Mouse (Mus musculus) heart, postnatal 0 days (tissue): Measurements from ENCODE around the gene Mbd3. TPM values are rescaled to one million over a fixed set of nuclear protein-coding genes. Genes with fewer than 3 reads are reported as not detected.

Experiments
- ATAC-seq: fragments of 200-750 bp; cut with Nextera tagmentation; 2 replicates; pipeline ENCODE4 v1.8.0; 2017; ENCODE audit warnings: low read depth, moderate number of reproducible peaks, moderate library complexity; ENCODE audit not compliant: insufficient read depth
- DNase-seq: peaks from one replicate; pipeline ENCODE4 v3.0.0-alpha.2; 2016; ENCODE audit warnings: low spot score
- H3K27ac ChIP-seq: fragments of 300-500 bp; sonication (generic); 2 replicates; pipeline ENCODE4 v1.5.1; 2014; ENCODE audit warnings: low read depth, mild to moderate bottlenecking
- H3K27me3 ChIP-seq: fragments of 300-500 bp; sonication (generic); 2 replicates; pipeline ENCODE4 v1.6.1; 2014; ENCODE audit warnings: low read length, mixed read lengths; ENCODE audit not compliant: control insufficient read depth, insufficient read depth
- H3K36me3 ChIP-seq: fragments of 300-500 bp; sonication (generic); replicated peaks from 2 replicates; pipeline ENCODE4 v1.6.1; 2014; ENCODE audit warnings: low read length, mixed read lengths; ENCODE audit not compliant: control insufficient read depth, insufficient read depth
- H3K4me1 ChIP-seq: fragments of 300-500 bp; sonication (generic); 2 replicates; pipeline ENCODE4 v1.6.1; 2014; ENCODE audit warnings: antibody characterized with exemption; ENCODE audit not compliant: control insufficient read depth, insufficient read depth
- H3K4me2 ChIP-seq: fragments of 300-500 bp; sonication (generic); 2 replicates; pipeline ENCODE4 v1.6.1; 2014; ENCODE audit warnings: low read depth, mild to moderate bottlenecking, low read length, moderate library complexity
- H3K4me3 ChIP-seq: fragments of 300-500 bp; sonication (generic); 2 replicates; pipeline ENCODE4 v1.5.1; 2014; ENCODE audit warnings: low read depth, low read length
- H3K9ac ChIP-seq: fragments of 300-500 bp; sonication (generic); replicated peaks from 2 replicates; pipeline ENCODE4 v1.6.1; 2014; ENCODE audit warnings: low read depth, low read length, mixed read lengths
- H3K9me3 ChIP-seq: fragments of 300-500 bp; sonication (generic); replicated peaks from 2 replicates; pipeline ENCODE4 v1.6.1; 2016; ENCODE audit warnings: low read length; ENCODE audit not compliant: control insufficient read depth
- CTCF ChIP-seq: IDR thresholded peaks from 2 replicates; pipeline ENCODE4 v1.5.1; 2016; ENCODE audit warnings: antibody characterized with exemption, control low read depth, low read depth
- EP300 ChIP-seq: IDR thresholded peaks from 2 replicates; pipeline ENCODE4 v1.6.1; 2016; ENCODE audit warnings: antibody characterized with exemption, low read depth
- WGBS: fragments of 180-500 bp; shearing (Covaris S2); extraction: QIAGEN DNeasy Blood & Tissue Kit; methylation state at CpG from one replicate; pipeline ENCODE4 v1.1.7; 2014; 5-methylcytosine and 5-hydroxymethylcytosine counted together
- polyA plus RNA-seq: library from polyadenylated mRNA; unstranded; fragments of >200 nt; fragmentation: Nextera tagmentation; extraction: Ambion mirVana; gene quantifications from 2 replicates; pipeline ENCODE4 v1.2.1, GENCODE M21; 2015
- total RNA-seq: library from RNA; depleted of rRNA; stranded (reverse); fragments of >200 nt; gene quantifications from 2 replicates; pipeline ENCODE4 v1.2.3, GENCODE M21; 2014; ENCODE audit warnings: low replicate concordance

Gene Mbd3
- total and polyA plus RNA-seq, 2 experiments from 2014 or later: 35.3 to 75.6 TPM

DNA sequence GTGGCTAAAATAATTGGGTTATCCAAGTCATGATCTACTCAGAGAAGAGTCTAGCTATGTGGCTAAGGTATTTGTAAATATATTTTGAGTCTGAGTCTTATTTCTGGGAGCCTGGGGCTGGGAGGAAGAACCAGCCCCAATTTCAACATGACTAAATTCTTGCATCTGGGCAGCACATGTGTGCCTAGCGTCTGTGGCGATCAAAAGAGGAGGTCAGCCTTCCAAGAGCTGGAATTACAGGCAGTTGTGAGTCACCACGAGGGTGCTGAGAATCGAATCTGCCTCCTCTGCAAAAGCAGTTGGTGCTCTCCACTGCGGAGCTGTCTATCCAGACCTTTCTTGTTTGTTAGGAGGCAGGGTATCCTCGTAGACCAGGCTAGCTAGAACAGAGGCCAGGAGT is 33.6 kb downstream of the Mbd3 start:
- H3K4me2 ChIP-seq: no peak overlapping the region
- TF ChIP-seq EP300 (no peak), CTCF (no peak)
- no peaks in the 10 kb centered on the region for H3K4me1 ChIP-seq
- ATAC-seq (no peak), DNase-seq (no peak)
- H3K27ac ChIP-seq: no peak overlapping the region
- WGBS: 64% methylated on average over 6 of the region's 6 CpGs
- H3K36me3 ChIP-seq: no peaks in the 10 kb centered on the region
- H3K27me3 ChIP-seq: peaks cover 24% of the 10 kb centered on the region
- no peak overlapping the region for H3K4me3 ChIP-seq
- no peak overlapping the region for H3K9ac ChIP-seq
- no peaks in the 10 kb centered on the region for H3K9me3 ChIP-seq

DNA sequence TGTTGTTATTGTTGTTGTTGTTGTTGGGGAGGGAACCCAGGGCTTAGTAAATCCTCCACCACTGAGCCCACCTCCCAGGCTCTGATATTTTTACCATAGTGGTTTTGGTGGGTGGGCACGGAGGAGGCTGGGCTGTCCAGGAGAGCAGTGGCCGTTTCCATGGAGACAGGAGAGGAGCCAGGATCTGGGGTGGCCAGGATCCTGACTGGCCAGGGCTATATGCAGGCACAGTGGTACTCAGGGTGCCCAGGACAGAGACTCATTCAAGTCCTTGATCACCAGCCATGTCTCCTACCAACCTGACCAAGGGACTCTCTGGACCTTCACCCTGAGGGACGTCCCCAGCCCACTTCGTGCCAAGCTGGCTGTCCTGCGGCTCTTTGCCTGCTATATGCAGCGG is 35.6 kb downstream of the Mbd3 start:
- no peak overlapping the region for H3K27ac ChIP-seq
- H3K36me3 ChIP-seq: no peaks in the 10 kb centered on the region
- TF ChIP-seq EP300 (no peak), CTCF (no peak)
- 33% methylated on average over 6 of the region's 6 CpGs for WGBS
- no peak overlapping the region for H3K4me2 ChIP-seq
- H3K4me1 ChIP-seq: no peaks in the 10 kb centered on the region
- H3K9ac ChIP-seq: no peak overlapping the region
- no peak for DNase-seq
- no peaks in the 10 kb centered on the region for H3K9me3 ChIP-seq
- H3K27me3 ChIP-seq: peaks cover 40% of the 10 kb centered on the region
- H3K4me3 ChIP-seq: no peak overlapping the region
- no peak for ATAC-seq

DNA sequence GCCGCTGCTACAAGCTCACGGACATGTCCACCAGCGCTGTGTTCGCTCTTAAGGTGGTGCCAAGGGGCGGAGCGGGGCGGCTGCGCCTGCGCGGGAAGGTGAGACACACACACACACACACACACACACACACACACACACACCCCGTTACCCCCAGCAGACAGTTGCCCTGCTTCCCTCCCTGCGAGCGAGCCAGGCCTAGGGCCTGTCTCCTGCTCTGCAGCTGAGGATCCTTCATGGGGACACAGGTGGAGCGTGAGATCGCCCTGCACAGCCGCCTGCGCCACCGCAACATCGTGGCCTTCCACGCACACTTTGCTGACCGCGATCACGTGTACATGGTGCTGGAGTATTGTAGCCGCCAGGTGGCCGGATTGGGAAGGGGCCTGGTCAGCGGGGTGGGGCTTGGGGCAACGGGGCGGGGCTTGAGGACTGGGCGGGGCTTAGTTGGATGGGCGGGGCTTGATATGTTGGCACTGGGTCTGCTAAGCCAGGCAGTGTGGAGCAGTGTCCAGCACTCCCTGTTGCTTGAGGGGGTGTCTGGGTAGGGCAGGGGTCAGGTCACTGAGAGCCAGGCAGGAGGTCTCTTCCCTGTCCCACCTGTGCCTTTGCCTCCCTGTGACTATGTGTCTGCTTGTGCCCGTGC is 41.2 kb downstream of the Mbd3 start:
- 6% methylated on average over 27 of the region's 31 CpGs for WGBS
- DNase-seq (no peak), ATAC-seq (peak; percentile 31; the same call in 1 of the 2 replicates)
- Histone ChIP-seq H3K9me3 (no peaks in the 10 kb centered on the region), H3K4me2 (peak overlapping the region; percentile 28), H3K4me1 (no peaks in the 10 kb centered on the region), H3K27ac (no peak overlapping the region), H3K27me3 (peaks cover 70% of the 10 kb centered on the region), H3K36me3 (no peaks in the 10 kb centered on the region), H3K4me3 (no peak overlapping the region), H3K9ac (no peak overlapping the region)
- TF ChIP-seq CTCF (0 out of 2 replicates have a peak, but pooled peaks have one; percentile 4), EP300 (no peak)

DNA sequence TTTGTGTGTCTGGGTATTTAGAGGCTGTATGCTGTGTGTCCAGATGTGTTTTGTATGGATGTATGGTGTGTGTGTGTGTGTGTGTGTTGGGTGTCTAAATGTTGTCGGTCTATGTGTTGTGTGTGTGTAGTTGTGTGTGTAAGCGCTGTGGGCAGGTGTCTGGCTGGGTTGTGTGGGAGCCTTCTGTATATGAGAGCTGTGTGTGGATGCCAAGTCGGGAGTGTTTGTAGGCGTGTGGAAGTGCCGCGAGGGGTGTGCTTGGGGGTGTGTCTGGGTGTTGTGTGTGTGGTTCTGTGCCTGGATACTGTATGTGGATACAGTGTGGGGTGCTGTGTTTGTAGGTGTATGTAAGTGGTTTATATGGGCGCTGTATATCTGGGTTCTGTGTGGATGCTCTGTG is 42.0 kb downstream of the Mbd3 start:
- ATAC-seq (no peak), DNase-seq (no peak)
- Histone ChIP-seq H3K27ac (no peak overlapping the region), H3K36me3 (no peaks in the 10 kb centered on the region), H3K9me3 (no peaks in the 10 kb centered on the region), H3K4me1 (no peaks in the 10 kb centered on the region), H3K4me3 (no peak overlapping the region), H3K27me3 (peaks cover 73% of the 10 kb centered on the region), H3K9ac (no peak overlapping the region), H3K4me2 (0 out of 2 replicates have a peak overlapping the region, but pooled peaks have one; percentile 28)
- WGBS: 34% methylated on average over 7 of the region's 7 CpGs
- TF ChIP-seq CTCF (no peak), EP300 (no peak)

DNA sequence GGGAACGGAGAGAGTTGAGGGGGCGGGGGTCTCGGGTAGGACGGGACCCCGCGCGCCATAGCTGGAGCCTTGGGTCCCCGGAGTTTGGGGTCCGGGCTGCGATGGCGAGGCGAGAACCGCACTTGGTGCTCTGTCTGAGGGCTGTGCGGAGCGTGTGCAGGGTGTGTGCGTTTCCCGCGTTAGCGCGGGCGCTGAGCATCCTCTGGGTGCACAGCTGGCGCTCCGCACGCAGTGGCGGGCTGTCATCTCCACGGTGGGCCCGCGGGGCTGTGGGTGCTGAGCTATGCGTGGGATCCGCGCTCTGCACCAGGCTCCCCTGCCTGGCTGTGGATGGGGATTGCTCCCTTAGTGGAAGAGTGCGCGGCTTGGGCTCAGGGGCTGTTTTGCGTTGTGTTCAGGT is 42.6 kb downstream of the Mbd3 start:
- Histone ChIP-seq H3K4me2 (peak overlapping the region; percentile 46; the same call in 1 of the 2 replicates), H3K9me3 (no peaks in the 10 kb centered on the region), H3K4me3 (peak overlapping the region; percentile 28), H3K4me1 (no peaks in the 10 kb centered on the region), H3K27ac (no peak overlapping the region), H3K27me3 (peaks cover 79% of the 10 kb centered on the region), H3K36me3 (no peaks in the 10 kb centered on the region), H3K9ac (no peak overlapping the region)
- whole genome bisulfite sequencing: 3% methylated on average over 32 of the region's 34 CpGs
- TF ChIP-seq CTCF (no peak), EP300 (no peak)
- DNase-seq (no peak), ATAC-seq (no peak)
